Mouse (Mus musculus): ENCODE results near the gene Ap1s3.
A peak's percentile ranks its signal among the peaks of the same experiment; 100 is the strongest.
"Not testable (repeated sequence)": the region's sequence is repeated elsewhere in the genome, so short reads cannot be mapped to it uniquely, and the experiment has no call there.

Gene Ap1s3

GRCm38 (mm10) chr1:79664911-79665310 lies 6.9 kb downstream of the Ap1s3 start:
- DNase-seq: no peak

- no peak for DNase-seq
These were observed 12.2 kb downstream of the Ap1s3 start for GRCm38 (mm10) chr1:79659598-79659997.

GRCm38 (mm10) chr1:79657411-79657810 lies 14.4 kb downstream of the Ap1s3 start:
- no peak for DNase-seq

- DNase-seq: no peak
These were observed 15.8 kb downstream of the Ap1s3 start for GRCm38 (mm10) chr1:79655819-79656555.

GRCm38 (mm10) chr1:79654948-79655347 lies 16.8 kb downstream of the Ap1s3 start:
- DNase-seq: no peak

- no peak for DNase-seq
These were observed 28.2 kb downstream of the Ap1s3 start for GRCm38 (mm10) chr1:79643411-79644110.

- no peak for DNase-seq
These were observed 29.1 kb downstream of the Ap1s3 start for GRCm38 (mm10) chr1:79642680-79643079.

- no peak for DNase-seq
These were observed 30.4 kb downstream of the Ap1s3 start for GRCm38 (mm10) chr1:79641355-79641754.

GRCm38 (mm10) chr1:79640151-79640550 lies 31.6 kb downstream of the Ap1s3 start:
- peak; percentile 17 to 32 for DNase-seq

GRCm38 (mm10) chr1:79639683-79640082 lies 32.1 kb downstream of the Ap1s3 start:
- no peak for DNase-seq

- no peak for DNase-seq
These were observed 32.7 kb downstream of the Ap1s3 start for GRCm38 (mm10) chr1:79639107-79639506.

- DNase-seq: no peak
These were observed 34.0 kb downstream of the Ap1s3 start for GRCm38 (mm10) chr1:79637768-79638167.

GRCm38 (mm10) chr1:79631521-79631920 lies 40.3 kb downstream of the Ap1s3 start:
- no peak for DNase-seq

GRCm38 (mm10) chr1:79629726-79630125 lies 42.0 kb downstream of the Ap1s3 start:
- DNase-seq: no peak

- peak in 1 of 2 experiments; percentile 40 for DNase-seq
These were observed 45.6 kb downstream of the Ap1s3 start for GRCm38 (mm10) chr1:79626140-79626539.

- no peak for DNase-seq
These were observed 52.3 kb downstream of the Ap1s3 start for GRCm38 (mm10) chr1:79619434-79619833.

- no peak for DNase-seq
These were observed 55.3 kb downstream of the Ap1s3 start for GRCm38 (mm10) chr1:79616492-79616891.

- no peak for DNase-seq
These were observed 57.3 kb downstream of the Ap1s3 start for GRCm38 (mm10) chr1:79614456-79614855.

- DNase-seq: peak in 1 of 2 experiments; percentile 6
These were observed 60.5 kb downstream of the Ap1s3 start for GRCm38 (mm10) chr1:79611271-79611670.

- DNase-seq: not testable (repeated sequence)
These were observed 62.9 kb downstream of the Ap1s3 start for GRCm38 (mm10) chr1:79608856-79609255.

GRCm38 (mm10) chr1:79602500-79602899 lies 69.3 kb downstream of the Ap1s3 start:
- no peak for DNase-seq

GRCm38 (mm10) chr1:79598385-79599178 lies 73.2 kb downstream of the Ap1s3 start:
- DNase-seq: no peak

GRCm38 (mm10) chr1:79592721-79593277 lies 79.0 kb downstream of the Ap1s3 start:
- DNase-seq: peak; percentile 82 to 85

All from kidney, adult 8-10 months (tissue).